Mouse (Mus musculus) kidney, adult 2 months (tissue): ENCODE measurements at regions not wholly inside any gene's neighbourhood (a gene's known extent, or its start where the extent isn't known, plus 50 kb on each side); places are given as distances from the start of the nearest gene placed in this dataset.

ENCODE experiments used
- CTCF ChIP-seq: fragments of 200-500 bp; conservative IDR thresholded peaks from 2 replicates; pipeline ENCODE4 v1.5.1; 2011; ENCODE audit warnings: low read depth, mild to moderate bottlenecking, control low read depth, low read length, moderate library complexity, mixed read lengths; ENCODE audit not compliant: insufficient read depth, insufficient read length
- POLR2A ChIP-seq: fragments of 200-500 bp; IDR thresholded peaks from one replicate; pipeline ENCODE4 v1.6.1; 2011; ENCODE audit warnings: low read depth, low read length, control low read depth

DNA sequence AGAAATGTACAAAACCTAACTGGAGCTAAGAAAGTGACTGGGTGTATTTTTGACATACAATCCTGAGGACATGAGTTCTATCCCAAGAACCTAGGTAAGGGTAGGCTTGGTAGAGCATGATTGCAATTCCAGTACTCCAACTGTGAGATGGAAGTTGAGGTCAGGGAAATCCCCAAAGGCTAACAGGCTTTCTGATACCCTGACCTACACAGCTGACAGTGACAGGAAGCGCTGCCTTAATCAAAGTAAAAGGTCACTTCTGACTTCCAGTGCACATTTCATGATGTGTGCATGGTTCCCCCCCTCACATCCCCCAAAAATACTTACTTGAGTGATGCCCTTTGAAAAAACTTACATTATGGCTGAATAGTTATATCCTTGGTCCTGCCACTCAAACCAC lies 312.6 kb upstream of the Pitrm1 start:
- TF ChIP-seq POLR2A (no peak), CTCF (no peak)
